Mouse (Mus musculus): ENCODE measurements around the gene Gm10160.

GRCm38 (mm10) chr7:81880797-81881196 lies 25.2 kb upstream of the Gm10160 start:
- TF ChIP-seq CTCF (IDR thresholded peaks at IDR 0.05; ENCODE audit: borderline replicate concordance, insufficient read depth, low read length) (no peak), POLR2A (IDR thresholded peaks at IDR 0.05; ENCODE audit: low read depth, low read length) (no peak)
